Comparison of ENCODE assay signal across 19 mouse cellular contexts in genomic region chr13:74019006-74019405, GRCm38 (mm10). TPM values are rescaled to one million over a fixed set of nuclear protein-coding genes. Genes with fewer than 3 reads are reported as not detected.
"Had no signal": no experiment of that assay in that cellular context is flagged by ENCODE, and none has a peak within 500 bp of the region (broad histone marks: within the 10 kb centered on the region; RNA-seq: fewer than 3 reads in every experiment).

No protein-coding gene starts in this region.

RNA-seq across cellular contexts. Expression of gene Zdhhc11, which starts 55.4 kb away (rescaled TPM):
- polyA plus RNA-seq: frontal cortex, adult 2 months; heart, adult 2 months; heart, embryonic 11.5 days; heart, embryonic 13.5 days; heart, embryonic 15.5 days; heart, postnatal 0 days; hindbrain, embryonic 11.5 days; hindbrain, embryonic 13.5 days; hindbrain, embryonic 15.5 days; hindbrain, postnatal 0 days; intestine, embryonic 14.5 days; intestine, embryonic 16.5 days; kidney, adult 2 months; kidney, embryonic 15.5 days; kidney, postnatal 0 days; large intestine, adult 2 months; limb, embryonic 11.5 days; limb, embryonic 13.5 days; liver, embryonic 12.5 days had no signal
